Mouse (Mus musculus) embryo, embryonic 11 days (tissue): ENCODE data around the gene Serpinb2.

ENCODE experiments used
- DNase-seq: peaks from one replicate; pipeline ENCODE4 v3.0.0-alpha.2; 2015

Serpinb2 gene

GRCm38 (mm10) chr1:107583958-107584376 lies 72.7 kb downstream of the Serpinb2 start:
- no peak for DNase-seq

GRCm38 (mm10) chr1:107584932-107585331 lies 73.7 kb downstream of the Serpinb2 start:
- no peak for DNase-seq
